Mouse (Mus musculus) kidney, embryonic 16.5 days (tissue): ENCODE results near the gene Pold1. TPM values are rescaled to one million over a fixed set of nuclear protein-coding genes. Genes with fewer than 3 reads are reported as not detected.

Experiments
- ATAC-seq: fragments of 200-750 bp; cut with Nextera tagmentation; 2 replicates; pipeline ENCODE4 v1.8.0; 2017; ENCODE audit warnings: moderate TSS enrichment; ENCODE audit not compliant: low FRiP score, low TSS enrichment
- H3K27ac ChIP-seq: fragments of 300-500 bp; sonication (generic); 2 replicates; pipeline ENCODE4 v1.5.1; 2014; ENCODE audit warnings: low read length
- H3K27me3 ChIP-seq: fragments of 300-500 bp; sonication (generic); 2 replicates; pipeline ENCODE4 v1.6.1; 2014; ENCODE audit warnings: low read length, control low read depth, mixed read lengths; ENCODE audit not compliant: insufficient read depth
- H3K36me3 ChIP-seq: fragments of 300-500 bp; sonication (generic); 2 replicates; pipeline ENCODE4 v1.6.1; 2014; ENCODE audit warnings: low read length, control low read depth, mixed read lengths; ENCODE audit not compliant: insufficient read depth
- H3K4me1 ChIP-seq: fragments of 300-500 bp; sonication (generic); 2 replicates; pipeline ENCODE4 v1.6.1; 2014; ENCODE audit warnings: low read length, control low read depth, mixed read lengths; ENCODE audit not compliant: insufficient read depth
- H3K4me2 ChIP-seq: fragments of 300-500 bp; sonication (generic); replicated peaks from 2 replicates; pipeline ENCODE4 v1.6.1; 2014; ENCODE audit warnings: low read depth, low read length
- H3K4me3 ChIP-seq: fragments of 300-500 bp; sonication (generic); 2 replicates; pipeline ENCODE4 v1.5.1; 2014; ENCODE audit warnings: mild to moderate bottlenecking, low read length
- H3K9ac ChIP-seq: fragments of 300-500 bp; sonication (generic); replicated peaks from 2 replicates; pipeline ENCODE4 v1.6.1; 2014; ENCODE audit warnings: low read length
- H3K9me3 ChIP-seq: fragments of 300-500 bp; sonication (generic); 2 replicates; pipeline ENCODE4 v1.6.1; 2016; ENCODE audit warnings: low read length, control low read depth
- WGBS: fragments of 180-500 bp; shearing (Covaris S2); extraction: QIAGEN DNeasy Blood & Tissue Kit; methylation state at CpG from one replicate; pipeline ENCODE4 v1.1.7; 2014; 5-methylcytosine and 5-hydroxymethylcytosine counted together
- polyA plus RNA-seq: library from polyadenylated mRNA; unstranded; fragments of >200 nt; fragmentation: Nextera tagmentation; extraction: Ambion mirVana; gene quantifications from 2 replicates; pipeline ENCODE4 v1.2.1, GENCODE M21; 2015

Pold1 gene
- polyA plus RNA-seq, 1 experiment from 2014 or later = 105 TPM

GRCm38 (mm10) chr7:44531207-44531606 is 17.4 kb downstream of the Pold1 start:
- H3K27me3 ChIP-seq = no peaks in the 10 kb centered on the region
- ATAC-seq = no peak
- no peak overlapping the region for H3K4me3 ChIP-seq
- H3K36me3 ChIP-seq = peaks cover 25% of the 10 kb centered on the region
- no peak overlapping the region for H3K4me2 ChIP-seq
- no peak overlapping the region for H3K27ac ChIP-seq
- 46% methylated on average over 5 of the region's 5 CpGs for WGBS
- 0 out of 2 replicates have a peak, but pooled peaks cover 4% of the 10 kb centered on the region for H3K4me1 ChIP-seq
- no peaks in the 10 kb centered on the region for H3K9me3 ChIP-seq
- H3K9ac ChIP-seq = no peak overlapping the region

DNA sequence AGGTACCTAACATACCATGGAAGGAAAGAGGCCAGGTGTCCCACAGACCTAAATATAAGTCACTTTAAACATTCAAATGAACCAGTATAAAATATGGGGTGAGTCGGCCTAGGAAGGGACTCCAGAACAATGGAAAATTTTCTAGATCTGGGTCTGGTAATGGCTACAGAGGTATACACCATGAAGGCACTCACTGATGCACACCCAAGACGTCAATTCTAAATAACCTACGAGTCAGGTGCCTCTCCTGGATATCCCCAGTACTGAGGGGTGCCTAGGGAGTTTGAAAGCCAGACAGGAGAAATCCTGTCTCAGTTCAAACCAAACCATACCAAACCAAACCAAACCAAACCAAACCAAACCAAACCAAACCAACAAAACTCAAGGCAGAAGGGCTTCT is 18.1 kb downstream of the Pold1 start:
- Histone ChIP-seq H3K4me2 (no peak overlapping the region), H3K4me1 (0 out of 2 replicates have a peak, but pooled peaks cover 6% of the 10 kb centered on the region), H3K27me3 (no peaks in the 10 kb centered on the region), H3K27ac (no peak overlapping the region), H3K9me3 (no peaks in the 10 kb centered on the region), H3K9ac (no peak overlapping the region), H3K36me3 (peaks cover 18% of the 10 kb centered on the region), H3K4me3 (no peak overlapping the region)
- WGBS = 80% methylated on average over 3 of the region's 3 CpGs
- ATAC-seq = no peak

GRCm38 (mm10) chr7:44529518-44529917 is 19.1 kb downstream of the Pold1 start:
- Histone ChIP-seq H3K9ac (no peak overlapping the region), H3K4me3 (no peak overlapping the region), H3K36me3 (peaks cover 9% of the 10 kb centered on the region), H3K4me1 (peaks cover 16% of the 10 kb centered on the region; the same call in 1 of the 2 replicates), H3K27me3 (peaks cover 3% of the 10 kb centered on the region; the same call in 1 of the 2 replicates), H3K27ac (no peak overlapping the region), H3K4me2 (no peak overlapping the region), H3K9me3 (no peaks in the 10 kb centered on the region)
- WGBS = 75% methylated on average over 5 of the region's 5 CpGs
- no peak for ATAC-seq

DNA sequence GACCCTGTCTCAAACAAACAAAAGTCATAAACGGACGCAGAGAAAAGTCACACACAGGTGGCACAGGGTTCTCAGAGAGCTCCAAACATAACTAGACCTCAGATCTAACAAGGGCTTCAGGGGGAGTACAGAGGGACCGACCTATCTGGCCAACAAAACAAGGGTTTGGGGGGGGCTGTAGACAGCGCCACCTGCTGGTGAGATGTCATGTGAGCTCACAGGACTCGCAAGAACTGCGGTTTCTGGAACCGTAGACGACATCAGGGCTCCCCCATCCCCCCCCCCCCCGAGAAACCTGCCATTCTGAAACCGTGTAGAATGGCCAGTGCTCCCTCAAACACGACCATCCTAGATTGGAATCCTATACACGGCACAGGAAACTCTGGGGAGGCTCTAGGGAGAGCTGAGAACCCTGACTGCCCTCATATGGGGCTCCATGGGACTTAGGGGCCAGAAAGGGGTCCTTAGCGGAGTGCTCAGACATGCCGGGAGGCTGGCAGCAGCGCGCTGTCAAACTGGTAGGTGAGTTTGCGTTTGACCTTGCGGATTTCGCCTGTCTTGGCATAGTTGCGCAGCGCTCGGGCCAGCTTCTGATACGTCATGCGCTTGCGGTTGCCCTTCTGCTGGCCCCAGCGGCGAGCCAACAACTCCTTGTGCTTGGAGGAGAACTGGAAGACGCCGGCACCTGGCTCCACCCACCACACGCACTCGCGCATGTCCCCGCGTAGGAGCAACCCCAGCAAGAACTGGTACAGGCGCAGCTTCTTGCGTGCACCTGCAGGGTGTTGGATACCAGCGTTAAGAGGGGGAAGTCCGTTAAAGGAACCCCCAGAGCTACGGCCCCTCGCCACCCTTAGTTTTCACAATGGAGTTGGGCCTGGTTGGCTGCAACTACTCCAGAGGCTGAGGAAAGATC is 20.9 kb downstream of the Pold1 start:
- no peaks in the 10 kb centered on the region for H3K36me3 ChIP-seq
- 0 out of 2 replicates have a peak overlapping the region, but pooled peaks have one; percentile 21 for H3K27ac ChIP-seq
- H3K4me2 ChIP-seq = peak overlapping the region; percentile 74
- H3K9ac ChIP-seq = peak overlapping the region; percentile 66
- H3K4me1 ChIP-seq = peaks cover 16% of the 10 kb centered on the region; the same call in 1 of the 2 replicates
- peaks cover 18% of the 10 kb centered on the region; the same call in 1 of the 2 replicates for H3K27me3 ChIP-seq
- WGBS = 5% methylated on average over 40 of the region's 40 CpGs
- no peaks in the 10 kb centered on the region for H3K9me3 ChIP-seq
- H3K4me3 ChIP-seq = peak overlapping the region; percentile 42
- peak; percentile 44; the same call in 1 of the 2 replicates for ATAC-seq

GRCm38 (mm10) chr7:44526414-44527154 is 22.1 kb downstream of the Pold1 start:
- Histone ChIP-seq H3K27ac (no peak overlapping the region), H3K4me1 (peaks cover 16% of the 10 kb centered on the region; the same call in 1 of the 2 replicates), H3K27me3 (peaks cover 23% of the 10 kb centered on the region; the same call in 1 of the 2 replicates), H3K4me2 (no peak overlapping the region), H3K9me3 (no peaks in the 10 kb centered on the region), H3K36me3 (no peaks in the 10 kb centered on the region), H3K4me3 (no peak overlapping the region), H3K9ac (no peak overlapping the region)
- 85% methylated on average over 14 of the region's 14 CpGs for WGBS
- no peak for ATAC-seq

DNA sequence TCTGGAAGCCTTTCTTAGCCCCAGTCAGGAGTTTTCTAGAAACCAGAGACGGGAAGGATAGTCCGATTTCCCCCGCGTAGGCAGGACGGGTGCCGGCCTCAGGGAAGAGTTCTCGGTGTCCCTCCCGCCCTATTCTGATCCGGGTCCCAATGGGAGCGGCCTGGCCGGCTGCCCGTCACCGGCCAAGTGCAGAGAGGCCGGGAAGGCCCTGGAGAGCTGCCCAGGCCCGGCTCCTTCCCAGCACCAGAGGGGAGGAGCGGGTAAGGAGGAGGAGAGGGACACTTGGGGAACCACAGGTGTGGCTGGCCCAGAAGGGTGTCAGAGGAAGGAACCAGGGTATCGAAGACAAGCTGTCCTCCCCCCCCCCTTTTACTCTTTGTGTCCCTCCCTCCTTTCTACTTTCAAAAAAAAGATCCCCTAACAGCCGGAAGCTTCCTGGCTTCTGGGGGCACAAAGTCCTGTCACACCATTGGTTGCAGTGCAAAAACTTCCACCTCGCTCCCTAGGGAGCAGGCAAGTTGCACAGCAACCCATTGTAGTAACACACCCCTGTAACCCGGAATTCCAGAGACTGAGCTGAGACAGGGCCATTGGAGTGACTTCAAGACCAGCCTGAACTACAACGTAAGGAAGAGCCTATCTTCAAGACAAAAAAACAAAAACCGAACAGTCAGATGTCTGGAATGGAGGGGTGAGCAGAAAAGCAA is 23.4 kb downstream of the Pold1 start:
- H3K27ac ChIP-seq = no peak overlapping the region
- H3K9ac ChIP-seq = peak overlapping the region; percentile 33
- peak overlapping the region; percentile 10; the same call in 1 of the 2 replicates for H3K4me3 ChIP-seq
- no peaks in the 10 kb centered on the region for H3K36me3 ChIP-seq
- H3K9me3 ChIP-seq = no peaks in the 10 kb centered on the region
- H3K4me1 ChIP-seq = peaks cover 16% of the 10 kb centered on the region; the same call in 1 of the 2 replicates
- peaks cover 23% of the 10 kb centered on the region; the same call in 1 of the 2 replicates for H3K27me3 ChIP-seq
- peak; percentile 32; the same call in 1 of the 2 replicates for ATAC-seq
- 15% methylated on average over 22 of the region's 22 CpGs for WGBS
- peak overlapping the region; percentile 38 for H3K4me2 ChIP-seq

GRCm38 (mm10) chr7:44524502-44524901 is 24.1 kb downstream of the Pold1 start, which contains the start of gene Mybpc2:
Gene Mybpc2, minus strand, starts transcription at chr7:44524656.
- no peaks in the 10 kb centered on the region for H3K9me3 ChIP-seq
- no peaks in the 10 kb centered on the region for H3K36me3 ChIP-seq
- H3K27me3 ChIP-seq = peaks cover 23% of the 10 kb centered on the region; the same call in 1 of the 2 replicates
- peak within 1 kb of the TSS; percentile 10; the same call in 1 of the 2 replicates for H3K4me3 ChIP-seq
- peak within 1 kb of the TSS; percentile 38 for H3K4me2 ChIP-seq
- H3K4me1 ChIP-seq = peaks cover 16% of the 10 kb centered on the region; the same call in 1 of the 2 replicates
- H3K27ac ChIP-seq = no peak within 1 kb of the TSS
- WGBS = 30% methylated on average over 12 of the region's 12 CpGs
- no peak for ATAC-seq
- peak within 1 kb of the TSS; percentile 33 for H3K9ac ChIP-seq

GRCm38 (mm10) chr7:44523056-44523455 is 25.6 kb downstream of the Pold1 start:
- Histone ChIP-seq H3K4me1 (peaks cover 16% of the 10 kb centered on the region; the same call in 1 of the 2 replicates), H3K27me3 (peaks cover 23% of the 10 kb centered on the region; the same call in 1 of the 2 replicates), H3K36me3 (no peaks in the 10 kb centered on the region)

GRCm38 (mm10) chr7:44521710-44522109 is 26.9 kb downstream of the Pold1 start:
- ATAC-seq = peak; percentile 71; the same call in 1 of the 2 replicates
- no peaks in the 10 kb centered on the region for H3K9me3 ChIP-seq
- H3K4me1 ChIP-seq = peaks cover 12% of the 10 kb centered on the region; the same call in 1 of the 2 replicates
- peaks cover 29% of the 10 kb centered on the region; the same call in 1 of the 2 replicates for H3K27me3 ChIP-seq
- H3K4me2 ChIP-seq = peak overlapping the region; percentile 31
- H3K27ac ChIP-seq = no peak overlapping the region
- H3K4me3 ChIP-seq = no peak overlapping the region
- no peaks in the 10 kb centered on the region for H3K36me3 ChIP-seq
- H3K9ac ChIP-seq = no peak overlapping the region
- 3% methylated on average over 20 of the region's 20 CpGs for WGBS

More at GRCm38 (mm10) chr7:44523056-44523455, 25.6 kb downstream of the Pold1 start:
- no peak for ATAC-seq
- no peak overlapping the region for H3K4me3 ChIP-seq
- H3K9ac ChIP-seq = no peak overlapping the region
- no peak overlapping the region for H3K4me2 ChIP-seq
- 67% methylated on average over 2 of the region's 2 CpGs for WGBS
- no peaks in the 10 kb centered on the region for H3K9me3 ChIP-seq
- no peak overlapping the region for H3K27ac ChIP-seq
